Mouse (Mus musculus): ENCODE measurements around the gene Dhx29.

Gene Dhx29

GRCm38 (mm10) chr13:112927287-112928001, at the start of gene Dhx29, which contains the start of gene Mtrex:
Gene Dhx29, plus strand, starts transcription at chr13:112927454.
Gene Mtrex, minus strand, starts transcription at chr13:112927398.
- peak; percentile 95 for DNase-seq (ENCODE audit: low read depth)

GRCm38 (mm10) chr13:112887234-112887633, 40.0 kb upstream of the Dhx29 start:
- no peak for DNase-seq (ENCODE audit: low read depth)

- no peak for DNase-seq (ENCODE audit: low read depth)
Observed at GRCm38 (mm10) chr13:112902176-112902575, 25.1 kb upstream of the Dhx29 start.

- peak; percentile 64 for DNase-seq (ENCODE audit: low read depth)
Observed at GRCm38 (mm10) chr13:112909663-112910062, 17.6 kb upstream of the Dhx29 start.

- DNase-seq (ENCODE audit: low read depth), result no peak
Observed at GRCm38 (mm10) chr13:112910434-112910833, 16.8 kb upstream of the Dhx29 start.

- DNase-seq (ENCODE audit: low read depth), result no peak
Observed at GRCm38 (mm10) chr13:112919141-112919865, 8.0 kb upstream of the Dhx29 start.

- DNase-seq (ENCODE audit: low read depth), result no peak
Observed at GRCm38 (mm10) chr13:112920906-112921305, 6.3 kb upstream of the Dhx29 start.

GRCm38 (mm10) chr13:112925266-112925665, 2.0 kb upstream of the Dhx29 start:
- no peak for DNase-seq (ENCODE audit: low read depth)

GRCm38 (mm10) chr13:112925976-112926375, 1.3 kb upstream of the Dhx29 start:
- DNase-seq (ENCODE audit: low read depth), result peak; percentile 4

GRCm38 (mm10) chr13:112926796-112927195, 458 bp upstream of the Dhx29 start:
- DNase-seq (ENCODE audit: low read depth), result peak; percentile 30

GRCm38 (mm10) chr13:112928038-112928668, 899 bp downstream of the Dhx29 start:
- DNase-seq (ENCODE audit: low read depth), result peak; percentile 5

GRCm38 (mm10) chr13:112938130-112938529, 10.9 kb downstream of the Dhx29 start:
- DNase-seq (ENCODE audit: low read depth), result no peak

GRCm38 (mm10) chr13:112941879-112942330, 14.7 kb downstream of the Dhx29 start:
- DNase-seq (ENCODE audit: low read depth), result no peak

- DNase-seq (ENCODE audit: low read depth), result no peak
Observed at GRCm38 (mm10) chr13:112945312-112945711, 18.1 kb downstream of the Dhx29 start.

- DNase-seq (ENCODE audit: low read depth), result no peak
Observed at GRCm38 (mm10) chr13:112945900-112946299, 18.6 kb downstream of the Dhx29 start.

GRCm38 (mm10) chr13:112954067-112954466, 26.8 kb downstream of the Dhx29 start:
- DNase-seq (ENCODE audit: low read depth), result no peak

GRCm38 (mm10) chr13:112963081-112963480, 35.8 kb downstream of the Dhx29 start:
- DNase-seq (ENCODE audit: low read depth), result no peak

GRCm38 (mm10) chr13:112964421-112964820, 37.2 kb downstream of the Dhx29 start:
- no peak for DNase-seq (ENCODE audit: low read depth)

GRCm38 (mm10) chr13:112967267-112967666, 40.0 kb downstream of the Dhx29 start:
- no peak for DNase-seq (ENCODE audit: low read depth)

- no peak for DNase-seq (ENCODE audit: low read depth)
Observed at GRCm38 (mm10) chr13:112976720-112977119, 49.5 kb downstream of the Dhx29 start.

GRCm38 (mm10) chr13:112985605-112986450, 58.6 kb downstream of the Dhx29 start:
- DNase-seq (ENCODE audit: low read depth), result no peak

GRCm38 (mm10) chr13:112986451-112986950, 59.2 kb downstream of the Dhx29 start:
- DNase-seq (ENCODE audit: low read depth), result no peak

All from NIH3T3 (cell line).